Mouse (Mus musculus) liver, postnatal 0 days (tissue): ENCODE results near the gene Gm12253. TPM values are rescaled to one million over a fixed set of nuclear protein-coding genes. Genes with fewer than 3 reads are reported as not detected.

Experiments
- ATAC-seq: fragments of 200-750 bp; cut with Nextera tagmentation; 2 replicates; pipeline ENCODE4 v1.8.0; 2017; ENCODE audit warnings: mild to moderate bottlenecking, moderate library complexity
- DNase-seq: peaks from one replicate; pipeline ENCODE4 v3.0.0-alpha.2; 2016
- H3K27ac ChIP-seq: fragments of 300-500 bp; sonication (generic); 2 replicates; pipeline ENCODE4 v1.5.1; 2014; ENCODE audit warnings: antibody characterized with exemption, moderate library complexity, mild to moderate bottlenecking, low read depth
- H3K27me3 ChIP-seq: fragments of 300-500 bp; sonication (generic); 2 replicates; pipeline ENCODE4 v1.6.1; 2014; ENCODE audit warnings: low read length, control low read depth, mixed read lengths; ENCODE audit not compliant: insufficient read depth
- H3K36me3 ChIP-seq: fragments of 300-500 bp; sonication (generic); replicated peaks from 2 replicates; pipeline ENCODE4 v1.6.1; 2014; ENCODE audit warnings: mild to moderate bottlenecking, control low read depth, low read length, moderate library complexity, mixed read lengths; ENCODE audit not compliant: insufficient read depth
- H3K4me1 ChIP-seq: fragments of 300-500 bp; sonication (generic); 2 replicates; pipeline ENCODE4 v1.6.1; 2014; ENCODE audit warnings: antibody characterized with exemption, mild to moderate bottlenecking, control low read depth; ENCODE audit not compliant: insufficient read depth
- H3K4me2 ChIP-seq: fragments of 300-500 bp; sonication (generic); 2 replicates; pipeline ENCODE4 v1.6.1; 2014; ENCODE audit warnings: low read depth, mild to moderate bottlenecking, low read length, moderate library complexity, mixed read lengths
- H3K4me3 ChIP-seq: fragments of 300-500 bp; sonication (generic); 2 replicates; pipeline ENCODE4 v1.5.1; 2014; ENCODE audit warnings: low read depth, low read length
- H3K9ac ChIP-seq: fragments of 300-500 bp; sonication (generic); replicated peaks from 2 replicates; pipeline ENCODE4 v1.6.1; 2014; ENCODE audit warnings: mild to moderate bottlenecking, moderate library complexity
- H3K9me3 ChIP-seq: fragments of 300-500 bp; sonication (generic); 2 replicates; pipeline ENCODE4 v1.6.1; 2016; ENCODE audit warnings: mild to moderate bottlenecking, control low read depth, low read length, mixed read lengths
- CTCF ChIP-seq: sonication (generic); IDR thresholded peaks from 2 replicates; pipeline ENCODE4 v1.5.1; 2016; ENCODE audit warnings: antibody characterized with exemption, low read depth
- EP300 ChIP-seq: IDR thresholded peaks from 2 replicates; pipeline ENCODE4 v1.6.1; 2016; ENCODE audit warnings: antibody characterized with exemption, low read depth, mild to moderate bottlenecking
- WGBS: fragments of 180-500 bp; shearing (Covaris S2); extraction: QIAGEN DNeasy Blood & Tissue Kit; methylation state at CpG from one replicate; pipeline ENCODE4 v1.1.7; 2014; ENCODE audit not compliant: insufficient replicate concordance; 5-methylcytosine and 5-hydroxymethylcytosine counted together
- polyA plus RNA-seq: library from polyadenylated mRNA; unstranded; fragments of >200 nt; fragmentation: Nextera tagmentation; extraction: Ambion mirVana; gene quantifications from 2 replicates; pipeline ENCODE4 v1.2.1, GENCODE M21; 2015

Gm12253 gene
- polyA plus RNA-seq, 1 experiment from 2014 or later = not detected

DNA sequence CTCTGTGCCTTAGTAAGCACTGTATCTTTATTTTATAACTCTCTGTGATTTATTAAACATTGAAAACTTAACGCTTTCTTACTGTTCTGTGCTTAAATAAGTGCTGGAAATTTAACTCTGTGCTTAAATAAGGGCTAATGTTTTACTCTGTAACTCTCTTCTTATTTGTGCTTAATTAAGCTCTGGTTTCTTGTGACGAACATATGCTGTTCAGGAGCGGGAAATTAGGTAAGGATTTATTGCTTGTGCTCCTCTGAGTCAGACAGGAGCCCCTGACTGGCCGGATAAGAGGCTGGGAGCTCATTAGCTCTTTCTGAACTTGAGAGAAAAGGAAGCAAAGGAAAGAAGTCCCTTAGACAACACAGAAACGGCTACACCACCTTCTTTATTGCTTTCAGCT lies 5.5 kb downstream of the Gm12253 start:
- 40% methylated on average over 5 of the region's 5 CpGs for WGBS
- H3K9me3 ChIP-seq = no peaks in the 10 kb centered on the region
- TF ChIP-seq CTCF (no peak), EP300 (no peak)
- no peaks in the 10 kb centered on the region for H3K4me1 ChIP-seq
- ATAC-seq = no peak
- no peaks in the 10 kb centered on the region for H3K36me3 ChIP-seq
- no peak overlapping the region for H3K27ac ChIP-seq
- no peak for DNase-seq
- no peak overlapping the region for H3K9ac ChIP-seq
- H3K4me2 ChIP-seq = no peak overlapping the region
- H3K4me3 ChIP-seq = no peak overlapping the region
- no peaks in the 10 kb centered on the region for H3K27me3 ChIP-seq

DNA sequence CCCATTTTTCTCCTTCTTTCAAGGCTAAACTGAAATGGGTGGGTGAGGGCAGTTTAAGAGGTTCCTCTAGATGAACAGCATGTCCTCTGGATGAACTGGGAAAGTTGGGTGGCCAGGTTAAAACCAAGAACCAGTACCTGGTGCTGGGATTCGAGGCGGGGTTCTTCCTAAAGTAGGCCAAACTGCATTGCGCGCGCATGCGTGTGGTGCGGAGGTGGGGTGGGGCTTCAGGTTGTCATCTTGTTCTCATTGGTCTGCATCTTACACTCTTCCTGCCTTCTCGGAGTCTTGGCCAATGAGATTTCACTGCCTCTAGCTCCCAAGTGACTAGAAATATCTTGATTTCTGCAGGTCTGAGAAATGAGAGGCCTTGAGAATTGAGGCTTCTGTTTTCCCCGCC lies 20.4 kb downstream of the Gm12253 start, which contains the start of gene Lypd9:
Lypd9 (minus strand) TSS at position 165 of the 400 bp plus-strand sequence.
- ATAC-seq (no peak), DNase-seq (no peak)
- H3K4me1 ChIP-seq = no peaks in the 10 kb centered on the region
- no peaks in the 10 kb centered on the region for H3K27me3 ChIP-seq
- H3K4me3 ChIP-seq = no peak within 1 kb of the TSS
- peaks cover 4% of the 10 kb centered on the region; the same call in 1 of the 2 replicates for H3K9me3 ChIP-seq
- no peaks in the 10 kb centered on the region for H3K36me3 ChIP-seq
- no peak within 1 kb of the TSS for H3K27ac ChIP-seq
- H3K9ac ChIP-seq = no peak within 1 kb of the TSS
- 89% methylated on average over 9 of the region's 9 CpGs for WGBS
- TF ChIP-seq CTCF (no peak), EP300 (no peak)
- no peak within 1 kb of the TSS for H3K4me2 ChIP-seq

- WGBS = 58% methylated on average over 4 of the region's 4 CpGs
- no peak overlapping the region for H3K4me3 ChIP-seq
- ATAC-seq (no peak), DNase-seq (no peak)
- H3K27ac ChIP-seq = no peak overlapping the region
- no peak overlapping the region for H3K9ac ChIP-seq
- TF ChIP-seq CTCF (no peak), EP300 (no peak)
- no peaks in the 10 kb centered on the region for H3K4me1 ChIP-seq
- H3K9me3 ChIP-seq = peaks cover 4% of the 10 kb centered on the region; the same call in 1 of the 2 replicates
- no peaks in the 10 kb centered on the region for H3K36me3 ChIP-seq
- H3K4me2 ChIP-seq = no peak overlapping the region
- H3K27me3 ChIP-seq = no peaks in the 10 kb centered on the region
Measured at GRCm38 (mm10) chr11:58453592-58453991, 21.2 kb downstream of the Gm12253 start.

DNA sequence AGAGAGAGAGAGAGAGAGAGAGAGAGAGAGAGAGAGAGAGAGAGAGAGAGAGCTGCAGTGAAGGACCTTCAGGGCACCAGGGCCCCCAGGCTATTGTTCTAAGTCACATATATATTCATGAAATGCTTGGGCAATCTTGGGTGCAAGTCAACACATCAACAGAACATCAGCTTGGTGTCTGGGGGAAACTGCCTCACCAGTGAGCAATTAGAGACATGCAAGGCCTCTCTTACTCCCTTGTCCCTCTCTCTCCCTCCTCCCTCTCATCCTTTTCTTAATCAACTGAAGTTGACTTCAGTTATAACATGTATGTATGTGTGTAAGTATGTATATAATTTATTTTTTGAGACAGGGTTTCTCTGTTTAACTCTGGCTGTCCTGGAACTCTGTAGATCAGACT lies 29.8 kb downstream of the Gm12253 start, which contains the start of gene Olfr30:
Olfr30 (minus strand) TSS at position 101 of the 400 bp plus-strand sequence.
- TF ChIP-seq CTCF (no peak), EP300 (no peak)
- Histone ChIP-seq H3K9me3 (no peaks in the 10 kb centered on the region), H3K36me3 (no peaks in the 10 kb centered on the region), H3K4me3 (no peak within 1 kb of the TSS), H3K4me1 (no peaks in the 10 kb centered on the region), H3K27ac (no peak within 1 kb of the TSS), H3K9ac (no peak within 1 kb of the TSS), H3K4me2 (no peak within 1 kb of the TSS), H3K27me3 (no peaks in the 10 kb centered on the region)
- no peak for DNase-seq
- ATAC-seq = no peak

Other genes starting within 250 kb of the Gm12253 start
- 42.4 and 43.7 TPM in 2 replicates for gene Igtp, start 233.0 kb upstream of the Gm12253 start, polyA plus RNA-seq
- gene Irgm2, start 232.9 kb upstream of the Gm12253 start, polyA plus RNA-seq = 17.2 and 18.2 TPM in 2 replicates
- 4.9 and 7.0 TPM in 2 replicates for gene 4930438A08Rik, start 157.8 kb upstream of the Gm12253 start, polyA plus RNA-seq
- 3.3 and 4.0 TPM in 2 replicates for gene Zfp692, start 125.5 kb upstream of the Gm12253 start, polyA plus RNA-seq
- 44.4 and 46.2 TPM in 2 replicates for gene Zfp672, start 102.2 kb upstream of the Gm12253 start, polyA plus RNA-seq
- 10.5 and 11.0 TPM in 2 replicates for gene Sh3bp5l, start 101.8 kb upstream of the Gm12253 start, polyA plus RNA-seq
- gene Lypd8, start 53.5 kb upstream of the Gm12253 start, polyA plus RNA-seq = not detected in 2 replicates
- gene 1810065E05Rik, start 11.4 kb upstream of the Gm12253 start, polyA plus RNA-seq = not detected in 2 replicates
- not detected in 2 replicates for gene Lypd9, start 20.4 kb downstream of the Gm12253 start, polyA plus RNA-seq
- gene Olfr30, start 29.7 kb downstream of the Gm12253 start, polyA plus RNA-seq = not detected in 2 replicates
- not detected in 2 replicates for gene Olfr332, start 60.0 kb downstream of the Gm12253 start, polyA plus RNA-seq
- not detected in 2 replicates for gene Olfr331, start 70.0 kb downstream of the Gm12253 start, polyA plus RNA-seq
- not detected in 2 replicates for gene Olfr330, start 102.3 kb downstream of the Gm12253 start, polyA plus RNA-seq
- not detected in 2 replicates for gene Olfr329-ps, start 113.9 kb downstream of the Gm12253 start, polyA plus RNA-seq
- not detected in 2 replicates for gene Olfr328, start 123.1 kb downstream of the Gm12253 start, polyA plus RNA-seq
- not detected in 2 replicates for gene Olfr224, start 138.0 kb downstream of the Gm12253 start, polyA plus RNA-seq
- gene Olfr325, start 145.2 kb downstream of the Gm12253 start, polyA plus RNA-seq = not detected in 2 replicates
- gene Olfr324, start 162.6 kb downstream of the Gm12253 start, polyA plus RNA-seq = not detected in 2 replicates
- gene 2210407C18Rik, start 183.5 kb downstream of the Gm12253 start, polyA plus RNA-seq = not detected in 2 replicates
- gene Olfr323, start 197.9 kb downstream of the Gm12253 start, polyA plus RNA-seq = not detected in 2 replicates
- 5.8 and 5.9 TPM in 2 replicates for gene Trim58, start 207.9 kb downstream of the Gm12253 start, polyA plus RNA-seq
- gene Olfr322, start 226.2 kb downstream of the Gm12253 start, polyA plus RNA-seq = 0.06 TPM in 1 of 2 replicates, not detected in the other
- gene Olfr320, start 248.5 kb downstream of the Gm12253 start, polyA plus RNA-seq = not detected in 2 replicates